Mouse (Mus musculus) heart, adult 2 months (tissue): ENCODE results near the gene Kirrel3.

Source experiments
- CTCF ChIP-seq: fragments of 200-600 bp; IDR thresholded peaks from 2 replicates; pipeline ENCODE4 v1.8.1; 2022; ENCODE audit warnings: antibody characterized with exemption, mild to moderate bottlenecking, moderate library complexity
- EP300 ChIP-seq: fragments of 200-500 bp; IDR thresholded peaks from 2 replicates; pipeline ENCODE4 v1.6.1; 2011; ENCODE audit warnings: low read depth, low read length, control low read depth; ENCODE audit not compliant: insufficient read depth
- POLR2A ChIP-seq: fragments of 200-500 bp; IDR thresholded peaks from 2 replicates; pipeline ENCODE4 v1.6.1; 2011; ENCODE audit warnings: mild to moderate bottlenecking, low read depth, low read length, control low read depth; ENCODE audit not compliant: insufficient read depth

DNA sequence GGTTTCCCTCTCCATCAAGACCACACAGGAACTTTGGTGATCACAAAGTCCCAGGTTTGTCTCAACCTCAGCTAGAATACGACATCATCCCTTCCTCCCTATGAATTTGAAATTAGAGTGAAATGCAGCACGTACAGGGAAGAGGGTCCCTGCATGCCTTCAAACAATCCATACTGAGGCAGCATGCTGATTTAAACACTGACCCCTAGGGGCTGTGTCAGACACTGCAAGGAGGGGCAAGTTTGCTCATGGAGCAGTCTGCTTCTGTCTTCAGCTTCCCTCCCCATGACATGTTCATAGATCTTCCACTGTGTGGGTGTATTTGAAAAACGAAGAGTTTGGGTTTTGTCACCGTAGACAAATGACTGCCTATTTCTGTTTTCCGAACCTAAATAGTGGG is 362.0 kb downstream of the Kirrel3 start:
- TF ChIP-seq EP300: no peak
- TF ChIP-seq POLR2A: no peak
- peak; percentile 84 for TF ChIP-seq CTCF
